Mouse (Mus musculus) ES-E14 (cell line): Measurements from ENCODE around the gene C2cd4a. TPM values are rescaled to one million over a fixed set of nuclear protein-coding genes. Genes with fewer than 3 reads are reported as not detected.

Source experiments
- DNase-seq: peaks from one replicate; pipeline ENCODE4 v3.0.0-alpha.2; 2013; ENCODE audit warnings: low read depth, low spot score
- H3K27ac ChIP-seq: 2 replicates; pipeline ENCODE4 v1.5.1; 2012; ENCODE audit warnings: low read depth, mild to moderate bottlenecking, low read length, moderate library complexity, mixed read lengths; ENCODE audit not compliant: poor library complexity, insufficient read depth, severe bottlenecking
- H3K36me3 ChIP-seq: 2 replicates; pipeline ENCODE4 v1.6.1; 2012; ENCODE audit warnings: mild to moderate bottlenecking, low read length, moderate library complexity, mixed read lengths; ENCODE audit not compliant: control insufficient read depth, poor library complexity, insufficient read depth, severe bottlenecking
- H3K4me1 ChIP-seq, 2 experiments: fragments of 150-350 bp in 1 of 2; sonication (generic) in 1 of 2; 2 replicates each; pipeline ENCODE4 v1.6.1; 2012; ENCODE audit warnings: low read length in 2 of 2, mild to moderate bottlenecking in 1 of 2, mixed read lengths in 1 of 2; ENCODE audit not compliant: control insufficient read depth in 2 of 2, insufficient read depth in 2 of 2, poor library complexity in 1 of 2
- H3K4me3 ChIP-seq, 2 experiments: fragments of 150-350 bp in 1 of 2; sonication (generic) in 1 of 2; 2 replicates each; pipeline ENCODE4 v1.5.1; 2012; ENCODE audit warnings: low read length in 2 of 2, low read depth in 1 of 2, mild to moderate bottlenecking in 1 of 2, mixed read lengths in 1 of 2; ENCODE audit not compliant: insufficient read depth in 1 of 2, poor library complexity in 1 of 2, severe bottlenecking in 1 of 2
- H3K9ac ChIP-seq: 2 replicates; pipeline ENCODE4 v1.6.1; 2012; ENCODE audit warnings: low read depth, mild to moderate bottlenecking, low read length, mixed read lengths; ENCODE audit not compliant: poor library complexity, insufficient read depth, severe bottlenecking
- H3K9me3 ChIP-seq: fragments of 150-350 bp; sonication (generic); 2 replicates; pipeline ENCODE4 v1.6.1; 2012; ENCODE audit warnings: low read depth, mild to moderate bottlenecking, low read length; ENCODE audit not compliant: control insufficient read depth, insufficient read depth
- CHD2 ChIP-seq: IDR thresholded peaks from 2 replicates; pipeline ENCODE4 v1.6.1; 2014; ENCODE audit warnings: mild to moderate bottlenecking, low read depth, low read length, inconsistent platforms
- HCFC1 ChIP-seq: IDR thresholded peaks from 2 replicates; pipeline ENCODE4 v1.6.1; 2012; ENCODE audit warnings: low read length, inconsistent platforms, borderline replicate concordance; ENCODE audit not compliant: insufficient read depth
- MAFK ChIP-seq: IDR thresholded peaks from 2 replicates; pipeline ENCODE4 v1.6.1; 2014; ENCODE audit warnings: mild to moderate bottlenecking, low read depth, low read length, inconsistent platforms; ENCODE audit not compliant: insufficient read depth
- ZC3H11A ChIP-seq: IDR thresholded peaks from 2 replicates; pipeline ENCODE4 v1.6.1; 2012; ENCODE audit warnings: low read depth, mild to moderate bottlenecking, inconsistent platforms, low read length, borderline replicate concordance
- ZNF384 ChIP-seq: IDR thresholded peaks from 2 replicates; pipeline ENCODE4 v1.6.1; 2012; ENCODE audit warnings: low read depth, low read length, inconsistent platforms
- in situ Hi-C, 2 experiments: fragments of 600-800 bp; cut with MboI; formaldehyde crosslinking; loops; one replicate each; pipeline ENCODE4 v1.15.1; 2025; ENCODE audit warnings: low sequenced_read_pairs in 2 of 2, inconsistent platforms in 1 of 2; ENCODE audit not compliant: unreplicated experiment in 2 of 2
- total RNA-seq: library from RNA; depleted of rRNA; stranded (reverse); fragments of 300-350 nt; gene quantifications from 2 replicates; pipeline ENCODE4 v1.2.3, GENCODE M21; 2012

Gene C2cd4a
- total RNA-seq, 1 experiment = not detected

DNA sequence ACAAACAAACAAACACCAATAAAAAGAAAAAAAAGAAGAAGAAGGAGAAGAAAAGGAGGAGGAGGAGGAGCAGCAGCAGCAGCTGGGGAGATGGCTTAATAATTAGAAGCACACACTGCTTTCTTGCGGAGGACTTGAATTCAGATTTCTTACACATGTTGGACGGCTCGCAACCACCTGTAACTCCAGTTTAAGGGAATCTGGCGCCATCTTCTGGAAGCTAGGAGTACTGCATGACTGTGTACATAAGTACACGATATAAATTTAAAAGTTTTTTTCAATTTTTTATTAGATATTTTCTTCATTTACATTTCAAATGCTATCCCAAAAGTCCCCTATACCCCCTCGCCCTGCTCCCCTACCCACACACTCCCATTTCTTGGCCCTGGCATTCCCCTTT lies 29.9 kb downstream of the C2cd4a start:
- Histone ChIP-seq H3K9ac (no peak overlapping the region), H3K36me3 (no peaks in the 10 kb centered on the region), H3K4me3 (no peak overlapping the region), H3K9me3 (no peaks in the 10 kb centered on the region), H3K4me1 (no peaks in the 10 kb centered on the region), H3K27ac (no peak overlapping the region)
- DNase-seq = no peak
- TF ChIP-seq HCFC1 (no peak), ZC3H11A (peak; percentile 52; the same call in 1 of the 2 replicates), MAFK (no peak), CHD2 (no peak), ZNF384 (no peak)
- in situ Hi-C loops = loop anchor here in 1 of 2 experiments (10.0 kb wide), 1 partner anchor 117 kb away; no protein-coding TSS in a partner anchor

DNA sequence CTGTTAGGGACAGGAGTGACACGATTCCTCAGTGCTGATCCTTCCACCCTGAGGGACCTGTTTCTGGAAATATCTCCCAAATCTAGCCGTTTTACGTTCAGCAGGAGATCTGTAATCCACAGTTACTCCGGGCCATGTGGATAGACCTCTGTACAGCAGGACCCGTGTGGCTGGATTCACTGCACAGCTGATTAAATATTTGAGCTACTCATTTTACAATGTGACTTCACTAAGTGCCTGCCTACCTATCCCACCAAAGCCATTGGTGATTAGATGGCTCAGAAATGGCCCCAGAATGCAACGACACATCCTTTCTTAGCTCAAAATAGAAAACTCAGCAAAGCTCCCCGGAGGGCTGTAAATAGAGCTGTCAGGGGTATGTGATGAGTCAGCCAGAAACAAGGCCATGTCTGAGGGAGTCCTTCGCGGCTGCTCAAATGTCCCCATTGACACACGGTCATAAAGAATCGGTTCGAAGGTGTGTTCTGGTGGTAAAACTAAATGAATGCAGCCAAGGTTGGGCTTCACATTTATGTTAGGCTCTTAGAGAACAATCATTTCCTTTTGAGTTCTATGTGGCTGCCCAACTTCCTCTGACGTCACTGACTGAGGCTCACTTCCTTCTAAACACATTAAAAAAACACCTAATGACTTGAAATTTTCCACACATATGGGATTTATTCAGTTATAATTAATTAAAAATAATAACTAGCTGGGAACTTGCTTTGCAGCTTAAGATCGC lies 32.9 kb downstream of the C2cd4a start:
- TF ChIP-seq HCFC1 = no peak
- TF ChIP-seq ZNF384 = no peak
- TF ChIP-seq MAFK = 0 out of 2 replicates have a peak, but pooled peaks have one; percentile 23
- Histone ChIP-seq H3K9ac (no peak overlapping the region), H3K36me3 (no peaks in the 10 kb centered on the region), H3K27ac (no peak overlapping the region), H3K4me3 (no peak overlapping the region), H3K9me3 (no peaks in the 10 kb centered on the region), H3K4me1 (no peaks in the 10 kb centered on the region)
- in situ Hi-C loops = no loop called here
- no peak for DNase-seq

DNA sequence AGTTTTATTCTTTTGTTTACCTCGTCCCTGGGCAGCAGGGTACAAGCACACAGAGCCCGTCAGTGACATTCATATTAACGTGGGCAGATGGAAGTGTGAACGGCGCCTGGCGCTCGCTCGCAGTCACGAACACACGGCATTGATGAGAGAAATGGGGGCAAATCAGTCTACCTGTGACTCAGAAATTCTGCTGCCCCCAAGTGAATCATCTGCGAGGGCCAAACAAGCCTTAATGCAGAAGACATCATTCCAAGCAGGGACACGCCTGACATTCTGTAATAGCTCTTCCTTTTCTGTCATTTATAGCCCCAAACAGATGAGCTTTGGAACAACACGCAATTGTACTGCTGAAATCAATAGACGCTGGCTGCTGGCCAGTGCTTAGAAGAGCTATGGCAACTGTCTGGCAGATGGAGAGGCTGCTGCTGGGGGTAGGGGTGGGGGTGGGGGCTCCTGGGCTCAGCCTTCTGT lies 36.9 kb downstream of the C2cd4a start:
- in situ Hi-C loops = no loop called here

DNA sequence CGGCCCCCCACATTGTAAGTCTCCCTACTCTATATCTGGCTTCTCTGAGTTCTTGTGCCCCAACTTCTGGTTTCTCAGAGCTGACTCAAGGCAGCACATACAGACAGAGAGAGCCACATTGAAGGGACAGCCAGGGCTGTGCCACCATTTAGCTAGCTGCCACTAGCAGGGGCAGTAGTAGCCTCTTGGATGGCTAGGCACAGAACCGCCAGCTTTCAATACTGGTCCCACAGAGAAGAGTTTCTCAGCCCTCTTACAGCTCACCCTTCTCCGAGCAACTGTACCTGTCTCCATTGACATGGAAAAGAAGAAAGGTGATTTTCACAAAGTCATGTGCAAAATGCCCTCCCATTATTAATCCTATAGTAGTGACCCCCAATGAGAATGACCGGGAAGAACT lies 37.5 kb downstream of the C2cd4a start:
- H3K36me3 ChIP-seq = no peaks in the 10 kb centered on the region
- in situ Hi-C loops = no loop called here

More for the DNA sequence above, 36.9 kb downstream of the C2cd4a start:
- no peak for TF ChIP-seq MAFK
- TF ChIP-seq ZNF384 = no peak
- TF ChIP-seq CHD2 = no peak
- TF ChIP-seq ZC3H11A = no peak
- no peak for TF ChIP-seq HCFC1
- Histone ChIP-seq H3K9me3 (no peaks in the 10 kb centered on the region), H3K4me3 (no peak overlapping the region), H3K36me3 (no peaks in the 10 kb centered on the region), H3K9ac (no peak overlapping the region), H3K4me1 (no peaks in the 10 kb centered on the region), H3K27ac (no peak overlapping the region)
- DNase-seq = no peak

More for the DNA sequence above, 37.5 kb downstream of the C2cd4a start:
- Histone ChIP-seq H3K4me3 (no peak overlapping the region), H3K4me1 (no peaks in the 10 kb centered on the region), H3K27ac (no peak overlapping the region), H3K9ac (no peak overlapping the region), H3K9me3 (no peaks in the 10 kb centered on the region)
- DNase-seq = no peak
- TF ChIP-seq CHD2 = no peak
- no peak for TF ChIP-seq ZNF384
- no peak for TF ChIP-seq ZC3H11A
- no peak for TF ChIP-seq HCFC1
- TF ChIP-seq MAFK = no peak
